Mouse (Mus musculus) heart, postnatal 25 days (tissue): ENCODE data around the gene Btbd10. TPM values are rescaled to one million over a fixed set of nuclear protein-coding genes. Genes with fewer than 3 reads are reported as not detected.

Experiments
- total RNA-seq, 2 experiments: library from RNA; stranded (reverse); gene quantifications; 2 replicates each; pipeline ENCODE4 v1.2.3; 2021

Btbd10 gene
- total RNA-seq, 2 experiments from 2014 or later, result 9.1 to 11.0 TPM

Other genes with a start within 250 kb of the Btbd10 start
- gene Arntl, start 161.9 kb downstream of the Btbd10 start, total RNA-seq, result 10 to 100 TPM in 1 of 2 experiments, 1 to 10 TPM in 1; 3.4 to 23.9 TPM
- gene Pth, start 19.2 kb upstream of the Btbd10 start, total RNA-seq, result not detected
- 10 to 100 TPM; 23.6 to 25.2 TPM for gene Far1, start 144.4 kb upstream of the Btbd10 start, total RNA-seq